Mouse (Mus musculus) ES-CJ7 (cell line): Measurements from ENCODE around the gene Ptges3l.
A peak's percentile ranks its signal among the peaks of the same experiment; 100 is the strongest.
"Not testable (repeated sequence)": the region's sequence is repeated elsewhere in the genome, so short reads cannot be mapped to it uniquely, and the experiment has no call there.

Experiments
- DNase-seq: peaks from one replicate; pipeline ENCODE4 v3.0.0; 2011; ENCODE audit warnings: low read depth, low spot score

The Ptges3l gene

GRCm38 (mm10) chr11:101457631-101458030 lies 32.5 kb upstream of the Ptges3l start:
- no peak for DNase-seq

- no peak for DNase-seq
These were observed 30.5 kb upstream of the Ptges3l start for GRCm38 (mm10) chr11:101455627-101456026.

DNA sequence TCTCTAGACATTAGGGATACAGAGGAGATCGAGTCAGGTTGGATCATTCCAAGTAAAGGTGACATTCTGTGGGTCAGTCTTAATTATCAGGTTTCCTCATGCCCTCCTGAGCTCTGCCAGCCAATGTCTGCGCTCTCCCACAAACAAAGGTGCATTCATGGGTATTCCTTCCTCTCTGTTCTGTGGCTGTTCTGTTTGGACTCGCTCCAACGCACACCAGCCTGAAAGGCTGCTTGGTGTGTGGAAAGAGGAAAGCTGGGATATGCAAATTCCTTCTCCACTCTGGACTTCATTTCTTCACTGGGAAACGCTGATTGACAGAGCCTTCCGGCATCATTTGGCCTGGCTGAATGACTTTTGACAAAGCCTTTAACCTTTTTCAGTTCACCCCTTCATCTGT lies 29.6 kb upstream of the Ptges3l start:
- no peak for DNase-seq

DNA sequence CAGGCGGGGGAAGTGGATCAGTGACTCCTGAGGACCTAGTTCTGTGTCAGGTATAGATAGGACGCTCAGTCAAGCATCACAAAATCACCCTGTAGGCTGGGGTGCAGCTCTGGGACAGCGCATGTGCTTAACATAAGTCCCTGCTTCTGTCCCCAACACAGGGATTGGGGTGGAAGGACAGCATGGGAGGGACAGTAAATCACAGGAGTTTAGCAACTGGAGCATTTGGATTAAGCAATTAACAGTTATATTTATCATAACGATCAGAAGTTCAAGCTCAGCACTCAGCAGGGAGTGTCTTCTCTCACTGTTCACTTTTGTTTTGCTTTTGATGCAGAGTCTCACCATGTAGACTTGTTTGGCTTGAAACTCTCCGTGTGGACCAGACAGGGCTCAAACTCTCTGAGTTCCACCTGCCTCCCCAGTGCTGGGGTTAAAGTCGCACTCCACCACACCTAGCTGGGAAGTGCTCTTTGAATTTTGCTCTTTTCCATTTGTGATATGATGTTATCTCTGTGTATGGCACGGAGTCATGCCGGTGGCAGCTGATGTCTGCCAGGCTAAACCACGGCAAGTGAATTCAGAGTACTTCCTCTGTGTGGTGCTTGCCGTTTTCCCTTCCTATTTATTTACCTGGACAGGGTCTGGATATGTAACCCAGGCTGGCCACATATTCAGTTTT lies 27.1 kb upstream of the Ptges3l start:
- DNase-seq, result no peak

DNA sequence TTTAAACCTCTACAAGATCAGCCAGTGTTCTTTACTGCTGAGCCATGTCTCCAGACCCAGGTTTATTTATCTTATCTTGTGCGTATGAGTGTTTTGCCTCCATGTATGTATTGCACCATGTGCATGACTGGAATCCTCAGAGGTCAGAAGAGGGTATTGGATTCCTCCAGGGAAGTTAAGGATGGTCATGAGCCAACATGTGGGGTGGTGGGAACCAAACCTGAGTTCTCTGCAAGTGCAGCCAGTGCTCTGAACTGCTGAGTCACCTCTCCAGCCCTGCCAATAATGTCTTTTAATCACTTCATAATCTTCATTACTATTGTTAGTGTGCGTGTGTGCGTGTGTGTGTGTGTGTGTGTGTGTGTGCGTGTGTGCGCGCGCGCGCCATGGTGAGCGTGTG lies 26.4 kb upstream of the Ptges3l start:
- DNase-seq, result no peak

GRCm38 (mm10) chr11:101450394-101450793 lies 25.3 kb upstream of the Ptges3l start:
- peak; percentile 58 for DNase-seq

GRCm38 (mm10) chr11:101449596-101449995 lies 24.5 kb upstream of the Ptges3l start:
- not testable (repeated sequence) for DNase-seq

- DNase-seq, result no peak
These were observed 23.8 kb upstream of the Ptges3l start for GRCm38 (mm10) chr11:101448899-101449298.

- peak; percentile 73 for DNase-seq
These were observed 23.2 kb upstream of the Ptges3l start, which contains the start of gene Ifi35 for GRCm38 (mm10) chr11:101448274-101448746. TSS of gene Ifi35 (plus strand) at chr11:101448407.

DNA sequence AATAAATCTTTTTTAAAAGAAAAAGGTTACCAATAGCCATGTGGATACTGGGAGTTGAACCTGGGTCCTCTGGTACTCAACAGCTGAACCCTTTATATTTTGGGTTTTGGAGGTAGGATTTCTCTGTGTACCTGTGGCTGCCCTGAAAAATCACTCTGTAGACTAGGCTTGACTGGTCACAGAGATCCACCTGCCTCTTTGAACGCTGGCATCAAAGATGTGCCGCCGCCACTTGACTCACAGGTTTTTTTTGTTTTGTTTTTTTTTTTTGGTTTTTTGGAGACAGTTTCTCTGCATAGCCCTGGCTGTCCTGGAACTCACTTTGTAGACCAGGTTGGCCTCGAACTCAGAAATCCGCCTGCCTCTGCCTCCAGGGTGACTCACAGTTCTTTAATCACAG lies 22.7 kb upstream of the Ptges3l start:
- DNase-seq, result no peak

GRCm38 (mm10) chr11:101446860-101447259 lies 21.7 kb upstream of the Ptges3l start:
- not testable (repeated sequence) for DNase-seq

DNA sequence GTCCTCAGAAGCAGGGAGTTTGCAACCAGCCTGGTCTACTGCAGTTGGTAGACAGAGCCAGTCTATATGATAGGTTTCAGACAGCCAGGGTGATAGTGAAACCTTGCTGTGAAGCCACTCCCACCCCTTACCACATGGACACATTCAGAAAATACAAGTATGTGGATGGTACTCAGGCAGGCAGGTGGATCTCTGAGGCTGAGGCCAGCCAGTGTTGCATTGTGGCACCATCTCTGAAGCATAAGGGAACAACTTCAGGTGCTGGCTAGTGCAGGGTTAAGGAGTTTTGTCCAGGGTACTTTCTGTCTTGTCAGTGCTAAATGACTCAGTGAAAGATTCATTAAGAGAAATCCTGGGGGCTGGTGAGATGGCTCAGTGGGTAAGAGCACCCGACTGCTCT lies 21.2 kb upstream of the Ptges3l start:
- DNase-seq, result peak; percentile 53

- DNase-seq, result no peak
These were observed 17.6 kb upstream of the Ptges3l start for GRCm38 (mm10) chr11:101442760-101443159.

DNA sequence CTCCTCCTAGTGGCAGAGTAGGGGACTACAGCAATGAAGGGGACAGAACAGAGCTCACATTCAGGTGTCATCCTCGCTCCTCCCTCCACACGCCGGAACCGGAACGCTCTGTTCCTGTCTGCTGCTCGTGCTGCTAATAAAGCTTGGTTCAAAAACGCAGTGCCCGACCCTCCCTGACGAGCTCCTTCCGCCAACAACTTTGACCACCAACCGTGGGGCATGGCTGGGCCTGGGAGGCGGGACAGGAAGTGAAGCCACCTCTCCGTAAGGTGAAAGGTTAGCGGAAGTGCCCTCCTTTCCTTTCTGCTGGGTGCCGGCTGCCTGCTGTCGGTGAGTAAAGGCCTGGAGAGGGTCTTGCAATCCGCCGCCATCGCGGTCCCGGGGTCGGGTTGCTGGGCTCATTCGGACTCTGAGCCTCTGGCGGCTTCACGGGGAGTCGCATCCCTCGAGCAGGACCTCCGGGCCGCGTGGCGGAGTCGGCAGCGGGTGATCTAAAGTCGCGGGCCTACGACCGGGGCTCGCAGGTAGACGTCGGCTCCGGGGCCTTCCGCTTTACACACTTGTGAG lies 17.1 kb upstream of the Ptges3l start, which contains the start of gene Rpl27:
Gene Rpl27 (plus strand): TSS at position 172 of the 567 bp plus-strand sequence.
- DNase-seq, result peak; percentile 100

GRCm38 (mm10) chr11:101441450-101442126 lies 16.5 kb upstream of the Ptges3l start:
- not testable (repeated sequence) for DNase-seq

DNA sequence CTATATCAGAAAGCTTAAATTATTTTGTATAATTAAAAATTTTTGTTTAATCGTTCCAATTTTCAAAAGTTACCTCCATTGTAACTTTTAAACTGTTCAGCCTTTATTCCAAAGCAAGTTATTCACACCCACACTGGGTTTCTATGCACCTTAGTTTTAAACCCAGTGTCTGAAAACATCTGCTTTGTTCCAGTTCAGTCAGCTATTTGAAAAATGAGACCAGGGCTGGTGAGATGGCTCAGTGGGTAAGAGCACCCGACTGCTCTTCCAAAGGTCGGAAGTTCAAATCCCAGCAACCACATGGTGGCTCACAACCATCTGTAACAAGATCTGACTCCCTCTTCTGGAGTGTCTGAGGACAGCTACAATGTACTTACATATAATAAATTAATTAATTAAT lies 12.9 kb upstream of the Ptges3l start:
- not testable (repeated sequence) for DNase-seq

GRCm38 (mm10) chr11:101436916-101437315 lies 11.8 kb upstream of the Ptges3l start:
- peak; percentile 79 for DNase-seq

DNA sequence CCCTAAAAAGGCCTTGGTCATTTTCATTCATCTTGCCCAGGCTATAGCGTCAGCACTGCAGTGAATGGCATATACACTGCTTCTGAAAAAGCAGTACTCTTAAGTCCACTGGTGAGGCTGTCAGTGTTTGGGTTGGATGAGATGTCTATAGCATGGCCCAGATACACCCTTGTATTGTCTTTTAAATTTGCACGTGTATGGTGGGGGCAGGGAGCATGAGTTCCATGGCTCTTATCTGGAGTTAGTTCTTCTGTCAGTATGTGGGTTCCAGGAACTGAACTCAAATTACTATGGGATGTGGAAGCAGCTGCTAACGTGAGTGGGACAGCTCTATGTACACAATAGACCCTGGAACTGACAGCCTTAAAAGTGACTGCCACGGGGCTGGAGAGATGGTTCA lies 10.7 kb upstream of the Ptges3l start:
- DNase-seq, result peak; percentile 55

DNA sequence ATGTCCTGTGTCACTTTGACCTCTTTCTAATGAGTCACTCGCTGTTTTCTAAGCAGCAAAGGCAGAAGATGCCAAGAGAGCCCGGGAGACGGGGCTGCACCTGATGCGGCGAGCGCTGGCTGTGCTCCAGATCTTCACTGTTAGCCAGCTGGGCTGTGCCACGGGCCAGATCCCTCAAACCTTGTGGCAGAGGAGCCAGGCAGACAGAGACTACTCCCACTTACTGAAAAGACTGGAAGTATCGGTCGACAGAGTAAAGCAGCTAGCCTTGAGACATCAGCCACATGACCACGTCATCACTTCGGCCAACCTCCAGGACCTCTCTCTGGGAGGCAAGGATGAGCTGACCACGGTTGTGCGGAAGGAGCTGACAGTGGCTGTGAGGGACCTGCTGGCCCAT lies 8.3 kb upstream of the Ptges3l start:
- DNase-seq, result no peak

GRCm38 (mm10) chr11:101431327-101431726 lies 6.2 kb upstream of the Ptges3l start:
- DNase-seq, result no peak

- no peak for DNase-seq
These were observed 1.0 kb upstream of the Ptges3l start for GRCm38 (mm10) chr11:101426165-101426564.

GRCm38 (mm10) chr11:101424105-101424851 lies 855 bp downstream of the Ptges3l start, which contains the start of gene Gm27029:
TSS of gene Gm27029 (minus strand) at chr11:101424796.
- peak; percentile 71 for DNase-seq
